Mouse (Mus musculus) hindbrain, embryonic 11.5 days (tissue): Measurements from ENCODE around the gene F830045P16Rik. TPM values are rescaled to one million over a fixed set of nuclear protein-coding genes. Genes with fewer than 3 reads are reported as not detected.

Experiments
- ATAC-seq: fragments of 200-750 bp; cut with Nextera tagmentation; 2 replicates; pipeline ENCODE4 v1.8.0; 2017; ENCODE audit warnings: mild to moderate bottlenecking, moderate TSS enrichment, moderate library complexity; ENCODE audit not compliant: low FRiP score
- DNase-seq: peaks from one replicate; pipeline ENCODE4 v3.0.0-alpha.2; 2015; ENCODE audit warnings: low spot score
- H3K27ac ChIP-seq: fragments of 300-500 bp; sonication (generic); 2 replicates; pipeline ENCODE4 v1.5.1; 2014; ENCODE audit warnings: mild to moderate bottlenecking, low read depth, low read length
- H3K27me3 ChIP-seq: fragments of 300-500 bp; sonication (generic); 2 replicates; pipeline ENCODE4 v1.6.1; 2014; ENCODE audit warnings: mild to moderate bottlenecking, low read length, moderate library complexity, mixed read lengths; ENCODE audit not compliant: control insufficient read depth, insufficient read depth
- H3K36me3 ChIP-seq: fragments of 300-500 bp; sonication (generic); 2 replicates; pipeline ENCODE4 v1.6.1; 2014; ENCODE audit warnings: mild to moderate bottlenecking, low read length, moderate library complexity, mixed read lengths; ENCODE audit not compliant: control insufficient read depth, insufficient read depth
- H3K4me1 ChIP-seq: fragments of 300-500 bp; sonication (generic); replicated peaks from 2 replicates; pipeline ENCODE4 v1.6.1; 2014; ENCODE audit warnings: low read length, mixed read lengths; ENCODE audit not compliant: control insufficient read depth, insufficient read depth
- H3K4me2 ChIP-seq: fragments of 300-500 bp; sonication (generic); replicated peaks from 2 replicates; pipeline ENCODE4 v1.6.1; 2014; ENCODE audit warnings: mild to moderate bottlenecking, low read depth, low read length
- H3K4me3 ChIP-seq: fragments of 300-500 bp; sonication (generic); 2 replicates; pipeline ENCODE4 v1.5.1; 2014; ENCODE audit warnings: low read depth, low read length
- H3K9ac ChIP-seq: fragments of 300-500 bp; sonication (generic); 2 replicates; pipeline ENCODE4 v1.6.1; 2014; ENCODE audit warnings: low read depth, low read length
- H3K9me3 ChIP-seq: fragments of 300-500 bp; sonication (generic); 2 replicates; pipeline ENCODE4 v1.6.1; 2016; ENCODE audit warnings: low read length; ENCODE audit not compliant: control insufficient read depth
- WGBS: fragments of 180-500 bp; shearing (Covaris S2); extraction: QIAGEN DNeasy Blood & Tissue Kit; methylation state at CpG from one replicate; pipeline ENCODE4 v1.1.7; 2014; 5-methylcytosine and 5-hydroxymethylcytosine counted together
- polyA plus RNA-seq: library from polyadenylated mRNA; unstranded; fragments of >200 nt; fragmentation: Nextera tagmentation; extraction: Ambion mirVana; gene quantifications from 2 replicates; pipeline ENCODE4 v1.2.1, GENCODE M21; 2014

Gene F830045P16Rik
- polyA plus RNA-seq, 1 experiment from 2014 or later: not detected

DNA sequence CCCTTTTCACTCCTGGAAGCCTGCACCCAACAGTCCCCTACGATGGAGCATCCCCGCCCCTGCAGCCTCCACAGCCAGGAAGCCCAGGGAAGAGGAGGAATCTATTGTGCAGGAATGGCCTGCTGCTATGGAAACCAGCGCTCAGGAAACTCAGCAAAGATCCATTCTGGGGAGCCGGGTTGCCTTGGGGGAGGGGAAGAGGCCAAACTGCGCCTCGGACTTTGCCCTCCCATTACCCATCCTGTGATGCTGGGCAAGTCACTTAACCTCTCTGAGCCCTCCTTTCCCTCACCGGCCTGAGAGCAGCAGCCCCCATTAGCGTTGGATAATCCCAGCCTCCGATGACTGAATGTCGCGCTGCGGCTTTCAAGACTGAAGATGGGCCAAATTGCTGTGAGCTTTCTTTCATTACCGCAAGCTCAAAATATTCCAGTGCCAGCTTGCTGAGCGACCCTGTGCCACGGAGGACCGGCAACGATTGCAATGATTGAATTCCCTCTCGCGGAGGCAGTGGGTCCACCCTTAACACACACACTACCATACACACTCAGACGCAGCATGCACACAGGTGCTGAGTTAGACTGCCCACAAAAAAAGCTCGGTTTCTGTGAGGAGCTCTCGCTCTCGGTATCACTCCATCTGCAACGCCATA is 38.1 kb upstream of the F830045P16Rik start:
- no peaks in the 10 kb centered on the region for H3K4me1 ChIP-seq
- H3K4me2 ChIP-seq: peak overlapping the region; percentile 47
- peak overlapping the region; percentile 53; the same call in 1 of the 2 replicates for H3K9ac ChIP-seq
- peak; percentile 71 for DNase-seq
- WGBS: 9% methylated on average over 24 of the region's 24 CpGs
- no peaks in the 10 kb centered on the region for H3K36me3 ChIP-seq
- H3K27me3 ChIP-seq: no peaks in the 10 kb centered on the region
- peak overlapping the region; percentile 22 for H3K4me3 ChIP-seq
- ATAC-seq: peak; percentile 77
- no peaks in the 10 kb centered on the region for H3K9me3 ChIP-seq
- H3K27ac ChIP-seq: no peak overlapping the region

DNA sequence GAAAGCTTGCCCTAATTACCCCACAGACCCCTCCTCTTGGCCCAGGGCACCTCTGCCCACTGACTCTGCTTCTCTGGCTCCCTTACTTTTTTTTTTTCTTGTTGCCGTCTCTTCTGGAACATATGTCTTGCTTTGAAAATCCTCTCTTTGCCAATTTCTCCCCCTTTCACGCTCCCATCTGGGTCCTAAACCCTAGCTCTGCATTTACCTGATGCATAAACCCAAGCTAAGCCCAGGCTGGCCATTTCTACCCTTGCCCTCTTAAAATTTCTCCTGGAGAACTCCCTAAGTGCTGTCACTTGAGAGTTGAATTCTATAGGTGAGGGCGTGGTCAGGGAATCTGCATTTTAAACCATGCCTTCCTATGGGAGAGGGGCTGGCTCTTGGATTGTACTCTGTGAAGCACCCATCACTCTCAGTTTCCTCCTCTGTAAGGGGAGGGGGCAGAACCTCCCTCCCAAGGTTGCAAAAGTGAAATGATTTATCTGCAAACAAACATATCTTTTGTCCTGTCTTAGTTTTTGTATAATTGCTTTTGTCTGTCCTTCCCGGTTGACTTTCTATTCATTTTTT is 37.4 kb upstream of the F830045P16Rik start:
- peak overlapping the region; percentile 47 for H3K4me2 ChIP-seq
- H3K27me3 ChIP-seq: no peaks in the 10 kb centered on the region
- H3K4me1 ChIP-seq: no peaks in the 10 kb centered on the region
- 18% methylated on average over 4 of the region's 4 CpGs for WGBS
- H3K4me3 ChIP-seq: peak overlapping the region; percentile 22; the same call in 1 of the 2 replicates
- DNase-seq (peak; percentile 19), ATAC-seq (no peak)
- no peaks in the 10 kb centered on the region for H3K36me3 ChIP-seq
- H3K27ac ChIP-seq: no peak overlapping the region
- no peaks in the 10 kb centered on the region for H3K9me3 ChIP-seq
- peak overlapping the region; percentile 53; the same call in 1 of the 2 replicates for H3K9ac ChIP-seq

DNA sequence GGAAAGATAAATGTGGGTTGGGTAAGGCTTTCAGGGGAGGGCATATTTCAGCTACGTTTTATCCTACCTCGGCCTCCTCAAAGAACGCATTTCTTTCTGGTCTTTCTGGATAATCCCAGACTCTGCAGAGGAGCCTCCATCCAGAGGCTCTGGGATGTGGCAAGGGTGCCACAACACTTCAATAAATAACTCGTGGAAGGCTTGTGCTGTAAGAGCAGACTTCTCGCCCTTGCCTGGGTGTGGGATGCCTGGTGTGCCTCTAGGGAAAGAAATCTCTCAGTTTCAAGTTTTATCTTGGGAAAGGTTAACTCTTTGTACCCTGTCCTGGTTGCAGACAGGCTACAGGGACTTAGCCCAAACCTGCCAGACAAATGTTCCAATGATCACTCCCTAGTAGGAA is 33.2 kb upstream of the F830045P16Rik start:
- whole genome bisulfite sequencing: 81% methylated on average over 5 of the region's 5 CpGs
- ATAC-seq: no peak

DNA sequence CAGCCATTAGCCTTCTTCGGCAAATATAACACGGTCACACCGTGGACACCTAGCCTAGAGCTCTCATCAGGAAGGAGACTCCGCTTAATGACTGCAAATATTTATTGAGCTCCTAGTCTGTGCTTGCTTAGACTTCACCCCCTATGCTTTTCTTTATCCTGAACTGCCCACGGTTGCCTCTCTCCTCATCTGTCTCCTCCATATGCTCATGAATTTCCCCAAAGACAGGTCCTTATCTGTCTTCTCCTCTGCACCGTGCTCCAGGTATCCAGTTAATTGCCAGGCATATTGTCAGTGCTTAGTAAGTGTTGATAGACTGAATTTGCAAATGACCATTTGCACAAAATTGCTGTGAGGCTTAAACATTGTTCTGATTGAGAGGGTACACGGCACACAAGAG is 32.7 kb upstream of the F830045P16Rik start:
- Histone ChIP-seq H3K27me3 (no peaks in the 10 kb centered on the region), H3K4me1 (no peaks in the 10 kb centered on the region), H3K9ac (no peak overlapping the region), H3K9me3 (no peaks in the 10 kb centered on the region), H3K27ac (no peak overlapping the region), H3K4me3 (no peak overlapping the region), H3K36me3 (no peaks in the 10 kb centered on the region), H3K4me2 (no peak overlapping the region)
- no peak for ATAC-seq
- 87% methylated on average over 7 of the region's 7 CpGs for WGBS
- no peak for DNase-seq

More for the DNA sequence above, 33.2 kb upstream of the F830045P16Rik start:
- no peak overlapping the region for H3K4me2 ChIP-seq
- H3K9me3 ChIP-seq: no peaks in the 10 kb centered on the region
- H3K4me1 ChIP-seq: no peaks in the 10 kb centered on the region
- no peaks in the 10 kb centered on the region for H3K27me3 ChIP-seq
- no peak overlapping the region for H3K9ac ChIP-seq
- no peaks in the 10 kb centered on the region for H3K36me3 ChIP-seq
- H3K27ac ChIP-seq: no peak overlapping the region
- no peak overlapping the region for H3K4me3 ChIP-seq
- no peak for DNase-seq

DNA sequence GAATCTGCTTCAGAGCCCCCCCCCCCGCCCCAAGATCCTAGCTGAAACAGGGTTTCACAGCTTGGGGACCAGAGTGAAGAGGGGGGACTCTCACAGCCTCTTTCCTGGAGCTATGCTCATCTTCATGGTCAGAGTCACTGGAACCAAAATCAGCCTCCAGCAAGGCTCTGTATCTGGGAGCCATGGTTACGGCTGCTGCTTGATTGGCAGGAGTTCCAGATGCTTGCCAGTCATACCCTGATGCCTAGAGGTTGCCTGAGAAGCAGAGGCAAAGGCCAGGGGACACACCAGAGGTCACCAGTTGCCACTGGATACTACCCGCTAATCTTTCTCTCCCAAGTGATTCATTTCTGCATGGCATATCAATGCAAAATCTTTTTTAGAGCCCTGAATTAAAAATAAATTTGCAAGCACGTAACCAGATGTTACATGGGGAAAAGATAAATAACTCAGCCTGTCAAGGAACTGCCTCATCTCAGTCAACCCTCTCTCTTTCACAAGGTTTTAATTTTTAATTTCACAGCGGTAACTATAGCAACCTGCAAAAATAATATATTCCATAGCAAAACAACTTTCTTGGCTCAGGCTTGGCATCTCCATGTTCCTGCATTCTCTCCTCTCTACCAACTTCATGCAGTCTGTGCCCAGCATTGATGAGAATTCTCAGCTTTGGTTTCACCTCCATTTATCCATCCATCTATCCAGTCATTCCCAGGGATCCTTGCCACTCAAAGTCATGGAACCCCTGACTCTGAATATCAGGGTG is 27.7 kb upstream of the F830045P16Rik start:
- Histone ChIP-seq H3K27ac (no peak overlapping the region), H3K4me3 (no peak overlapping the region), H3K4me2 (no peak overlapping the region), H3K9ac (no peak overlapping the region), H3K4me1 (peaks cover 3% of the 10 kb centered on the region), H3K9me3 (no peaks in the 10 kb centered on the region), H3K36me3 (no peaks in the 10 kb centered on the region), H3K27me3 (no peaks in the 10 kb centered on the region)
- WGBS: 61% methylated on average over 5 of the region's 5 CpGs
- no peak for ATAC-seq
- DNase-seq: no peak

DNA sequence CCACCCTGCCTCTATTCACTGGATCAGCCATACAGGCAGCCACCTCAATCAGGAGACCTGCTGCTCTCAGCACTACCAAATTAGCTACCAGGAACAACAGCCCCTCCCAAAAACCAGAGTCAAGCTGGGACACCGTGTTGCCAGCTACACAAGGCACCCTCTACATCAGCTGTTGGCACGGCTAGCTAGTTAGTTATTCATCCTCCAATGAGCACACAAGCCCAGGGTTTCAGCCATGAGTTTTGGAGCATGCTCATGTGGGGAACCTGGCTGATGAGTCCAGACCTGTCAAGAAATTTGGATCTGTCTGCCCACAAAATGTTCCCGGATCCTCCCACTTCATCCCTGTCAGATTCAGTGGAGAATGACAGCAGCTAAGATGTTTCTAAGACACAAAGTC is 25.4 kb upstream of the F830045P16Rik start:
- Histone ChIP-seq H3K4me2 (no peak overlapping the region), H3K27ac (no peak overlapping the region), H3K36me3 (no peaks in the 10 kb centered on the region), H3K27me3 (no peaks in the 10 kb centered on the region), H3K4me3 (no peak overlapping the region), H3K4me1 (peaks cover 3% of the 10 kb centered on the region), H3K9ac (no peak overlapping the region), H3K9me3 (no peaks in the 10 kb centered on the region)
- 74% methylated on average over 3 of the region's 3 CpGs for WGBS
- DNase-seq (no peak), ATAC-seq (no peak)

DNA sequence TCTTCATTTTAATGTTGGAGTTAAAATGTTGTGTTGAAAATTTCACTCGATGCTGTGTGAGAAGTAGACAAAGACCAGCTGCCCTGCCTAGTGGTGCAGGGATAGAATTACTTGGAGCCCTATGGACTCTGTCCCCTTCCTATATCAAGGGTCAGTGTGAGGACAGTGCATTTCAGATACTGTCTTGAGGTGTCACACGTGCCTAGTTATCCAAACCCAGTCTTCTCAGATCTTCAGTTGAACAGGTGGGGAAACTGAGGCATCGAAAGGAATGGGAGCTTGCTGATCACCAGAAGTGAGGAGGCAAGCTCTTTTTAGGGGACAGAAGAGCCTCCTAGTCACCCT is 22.4 kb upstream of the F830045P16Rik start:
- no peak for DNase-seq
- Histone ChIP-seq H3K4me1 (peaks cover under 1% of the 10 kb centered on the region), H3K36me3 (no peaks in the 10 kb centered on the region), H3K4me2 (no peak overlapping the region), H3K9me3 (no peaks in the 10 kb centered on the region), H3K4me3 (no peak overlapping the region), H3K9ac (no peak overlapping the region), H3K27ac (no peak overlapping the region), H3K27me3 (no peaks in the 10 kb centered on the region)
- ATAC-seq: no peak
- WGBS: 77% methylated on average over 3 of the region's 3 CpGs

DNA sequence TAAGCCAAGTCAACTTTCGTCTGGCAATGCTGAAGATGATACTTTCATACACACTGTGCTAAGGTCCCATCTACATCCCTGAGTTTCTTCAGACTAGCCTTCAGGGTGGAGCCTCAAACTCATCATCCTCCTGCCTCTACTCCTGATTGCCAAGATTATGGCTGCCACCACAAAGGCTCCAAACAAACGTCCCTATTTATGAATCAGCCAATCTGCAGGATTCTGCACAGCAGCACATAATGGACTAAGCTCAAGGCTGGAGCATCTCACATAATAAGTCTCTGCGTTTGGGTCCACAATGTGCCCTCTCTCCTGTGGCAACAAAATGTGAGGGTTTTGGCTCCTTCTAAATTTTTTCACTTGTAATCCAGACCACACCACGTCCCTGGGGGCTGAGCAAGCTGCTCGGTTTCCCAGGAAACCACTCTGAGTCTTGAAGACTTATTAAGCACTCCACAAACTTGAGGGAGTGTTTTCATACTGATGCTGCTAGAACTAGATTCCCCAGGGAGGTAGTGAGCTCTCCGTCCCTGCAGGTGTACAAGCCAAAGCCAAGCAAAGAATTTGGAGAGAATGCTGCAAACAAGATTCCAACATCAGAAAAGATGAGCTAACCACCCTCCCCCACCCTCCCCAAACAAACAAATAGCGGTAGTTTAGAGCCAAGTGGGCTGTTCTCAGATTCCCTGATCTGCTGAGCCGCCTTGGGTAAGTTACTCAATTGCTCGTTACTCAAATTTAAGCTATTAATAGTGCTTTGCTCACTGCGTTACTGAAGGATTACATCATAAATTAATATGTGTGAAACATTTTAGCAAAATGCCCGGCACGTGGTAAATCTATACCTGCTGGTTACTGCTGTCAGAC is 21.8 kb upstream of the F830045P16Rik start:
- no peak overlapping the region for H3K27ac ChIP-seq
- no peaks in the 10 kb centered on the region for H3K9me3 ChIP-seq
- H3K4me2 ChIP-seq: no peak overlapping the region
- ATAC-seq: no peak
- no peak overlapping the region for H3K9ac ChIP-seq
- no peaks in the 10 kb centered on the region for H3K36me3 ChIP-seq
- 70% methylated on average over 12 of the region's 12 CpGs for WGBS
- H3K4me3 ChIP-seq: no peak overlapping the region
- no peaks in the 10 kb centered on the region for H3K27me3 ChIP-seq
- DNase-seq: no peak
- H3K4me1 ChIP-seq: no peaks in the 10 kb centered on the region
